Mouse (Mus musculus) megakaryocyte progenitor cell, adult 5-6 weeks (primary cell): ENCODE data around the gene Ddx50. TPM values are rescaled to one million over a fixed set of nuclear protein-coding genes. Genes with fewer than 3 reads are reported as not detected.

Source experiments
- ATAC-seq: replicated peaks from 2 replicates; pipeline ENCODE4 v1.8.0; 2016; ENCODE audit warnings: mild to moderate bottlenecking, moderate TSS enrichment, inconsistent platforms; ENCODE audit not compliant: poor library complexity
- total RNA-seq, 2 experiments: library from RNA; stranded (forward) in 1 of 2; stranded (reverse) in 1 of 2; fragments of 157-497, 149-512 nt in 1 of 2; fragments of 200-1000 nt in 1 of 2; gene quantifications; 2 replicates each; pipeline versions ENCODE4 v1.2.3 to v1.2.4; 2015 to 2017

Ddx50 gene
- total RNA-seq (2015): 112 and 121 TPM in 2 replicates
- 98.4 and 111 TPM in 2 replicates for total RNA-seq (2017)

GRCm38 (mm10) chr10:62650881-62651810, at the start of gene Ddx50:
Ddx50 (minus strand) TSS chr10:62651218.
- ATAC-seq: peak; percentile 91

- ATAC-seq: no peak
Observed at GRCm38 (mm10) chr10:62692771-62693170, 41.8 kb upstream of the Ddx50 start.

- ATAC-seq: no peak
Observed at GRCm38 (mm10) chr10:62692244-62692643, 41.2 kb upstream of the Ddx50 start.

- ATAC-seq: no peak
Observed at GRCm38 (mm10) chr10:62687032-62687674, 36.1 kb upstream of the Ddx50 start.

GRCm38 (mm10) chr10:62683043-62683442, 32.0 kb upstream of the Ddx50 start:
- ATAC-seq: peak; percentile 58

- no peak; the same call in 1 of the 2 replicates for ATAC-seq
Observed at GRCm38 (mm10) chr10:62679833-62680232, 28.8 kb upstream of the Ddx50 start.

- no peak for ATAC-seq
Observed at GRCm38 (mm10) chr10:62677329-62677728, 26.3 kb upstream of the Ddx50 start.

GRCm38 (mm10) chr10:62676196-62676595, 25.2 kb upstream of the Ddx50 start:
- ATAC-seq: no peak

GRCm38 (mm10) chr10:62672359-62672758, 21.3 kb upstream of the Ddx50 start:
- no peak for ATAC-seq

- no peak for ATAC-seq
Observed at GRCm38 (mm10) chr10:62669245-62669644, 18.2 kb upstream of the Ddx50 start.

GRCm38 (mm10) chr10:62668463-62668862, 17.4 kb upstream of the Ddx50 start:
- no peak for ATAC-seq

GRCm38 (mm10) chr10:62668043-62668442, 17.0 kb upstream of the Ddx50 start:
- peak; percentile 88 for ATAC-seq

GRCm38 (mm10) chr10:62664963-62665590, 14.1 kb upstream of the Ddx50 start:
- ATAC-seq: peak; percentile 55

- no peak for ATAC-seq
Observed at GRCm38 (mm10) chr10:62664171-62664570, 13.2 kb upstream of the Ddx50 start.

- no peak for ATAC-seq
Observed at GRCm38 (mm10) chr10:62656711-62657110, 5.7 kb upstream of the Ddx50 start.

GRCm38 (mm10) chr10:62651961-62652360, 943 bp upstream of the Ddx50 start:
- ATAC-seq: no peak

- ATAC-seq: peak; percentile 12
Observed at GRCm38 (mm10) chr10:62650358-62650782, 648 bp downstream of the Ddx50 start.

- no peak for ATAC-seq
Observed at GRCm38 (mm10) chr10:62604161-62604560, 46.9 kb downstream of the Ddx50 start.

GRCm38 (mm10) chr10:62603233-62604030, 47.6 kb downstream of the Ddx50 start:
- no peak for ATAC-seq

GRCm38 (mm10) chr10:62602177-62603040, 48.6 kb downstream of the Ddx50 start, which contains the start of gene Ddx21:
Ddx21 (minus strand) TSS chr10:62602281.
- ATAC-seq: peak; percentile 94
